Mouse (Mus musculus) hindbrain, postnatal 0 days (tissue): ENCODE results near the gene Slc6a1. TPM values are rescaled to one million over a fixed set of nuclear protein-coding genes. Genes with fewer than 3 reads are reported as not detected.
"Not testable (repeated sequence)": the region's sequence is repeated elsewhere in the genome, so short reads cannot be mapped to it uniquely, and the experiment has no call there.

Experiments
- ATAC-seq: fragments of 200-750 bp; cut with Nextera tagmentation; 2 replicates; pipeline ENCODE4 v1.8.0; 2017; ENCODE audit warnings: mild to moderate bottlenecking, moderate TSS enrichment, moderate library complexity
- DNase-seq: peaks from one replicate; pipeline ENCODE4 v3.0.0-alpha.2; 2015; ENCODE audit warnings: low spot score
- H3K27ac ChIP-seq: fragments of 300-500 bp; sonication (generic); 2 replicates; pipeline ENCODE4 v1.5.1; 2014; ENCODE audit warnings: mild to moderate bottlenecking
- H3K27me3 ChIP-seq: fragments of 300-500 bp; sonication (generic); 2 replicates; pipeline ENCODE4 v1.6.1; 2014; ENCODE audit warnings: low read length, mixed read lengths; ENCODE audit not compliant: insufficient read depth
- H3K36me3 ChIP-seq: fragments of 300-500 bp; sonication (generic); 2 replicates; pipeline ENCODE4 v1.6.1; 2014; ENCODE audit warnings: low read length, mixed read lengths; ENCODE audit not compliant: insufficient read depth
- H3K4me1 ChIP-seq: fragments of 300-500 bp; sonication (generic); 2 replicates; pipeline ENCODE4 v1.6.1; 2014; ENCODE audit warnings: antibody characterized with exemption, low read length, mixed read lengths; ENCODE audit not compliant: insufficient read depth
- H3K4me2 ChIP-seq: fragments of 300-500 bp; sonication (generic); 2 replicates; pipeline ENCODE4 v1.6.1; 2014; ENCODE audit warnings: low read depth, mild to moderate bottlenecking, low read length, moderate library complexity, mixed read lengths
- H3K4me3 ChIP-seq: fragments of 300-500 bp; sonication (generic); 2 replicates; pipeline ENCODE4 v1.5.1; 2014; ENCODE audit warnings: low read length
- H3K9ac ChIP-seq: fragments of 300-500 bp; sonication (generic); replicated peaks from 2 replicates; pipeline ENCODE4 v1.6.1; 2014; ENCODE audit warnings: mild to moderate bottlenecking, low read length, moderate library complexity, mixed read lengths
- H3K9me3 ChIP-seq: fragments of 300-500 bp; sonication (generic); 2 replicates; pipeline ENCODE4 v1.6.1; 2016; ENCODE audit warnings: low read length, mixed read lengths
- CTCF ChIP-seq: IDR thresholded peaks from 2 replicates; pipeline ENCODE4 v1.5.1; 2016; ENCODE audit warnings: antibody characterized with exemption, control low read depth, low read depth
- WGBS: fragments of 180-500 bp; shearing (Covaris S2); extraction: QIAGEN DNeasy Blood & Tissue Kit; methylation state at CpG from one replicate; pipeline ENCODE4 v1.1.7; 2014; 5-methylcytosine and 5-hydroxymethylcytosine counted together
- polyA plus RNA-seq: library from polyadenylated mRNA; unstranded; fragments of >200 nt; fragmentation: Nextera tagmentation; extraction: Ambion mirVana; gene quantifications from 2 replicates; pipeline ENCODE4 v1.2.1, GENCODE M21; 2015
- total RNA-seq: library from RNA; depleted of rRNA; stranded (reverse); fragments of >200 nt; gene quantifications from 2 replicates; pipeline ENCODE4 v1.2.3, GENCODE M21; 2014

The Slc6a1 gene
- total and polyA plus RNA-seq, 2 experiments from 2014 or later: 177 to 470 TPM

DNA sequence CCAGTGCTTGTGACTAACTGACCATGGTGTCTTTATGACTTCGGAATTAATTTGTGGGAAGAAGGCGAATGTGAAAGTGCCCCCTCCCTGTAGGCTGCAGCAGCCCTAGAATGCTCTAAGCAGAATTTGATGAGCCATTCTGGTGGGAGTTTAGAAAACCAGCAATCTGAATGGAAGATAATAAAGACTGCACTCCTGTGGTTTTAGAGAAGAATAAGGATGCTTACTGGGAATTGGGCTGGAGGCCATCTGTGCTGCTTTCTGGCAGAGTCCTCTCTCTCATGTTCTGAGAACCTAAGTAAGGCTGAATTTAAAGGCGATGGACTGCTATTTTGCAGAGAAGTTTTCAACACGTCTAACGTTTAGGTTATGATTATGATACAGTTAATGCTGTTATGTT is 42.4 kb downstream of the Slc6a1 start:
- no peaks in the 10 kb centered on the region for H3K36me3 ChIP-seq
- WGBS: 70% methylated on average over 5 of the region's 5 CpGs
- H3K9ac ChIP-seq: no peak overlapping the region
- no peaks in the 10 kb centered on the region for H3K4me1 ChIP-seq
- no peaks in the 10 kb centered on the region for H3K9me3 ChIP-seq
- no peak overlapping the region for H3K4me3 ChIP-seq
- no peaks in the 10 kb centered on the region for H3K27me3 ChIP-seq
- no peak for TF ChIP-seq CTCF
- DNase-seq (peak; percentile 46), ATAC-seq (no peak)
- no peak overlapping the region for H3K4me2 ChIP-seq
- H3K27ac ChIP-seq: no peak overlapping the region

- TF ChIP-seq CTCF: peak; percentile 31; the same call in 1 of the 2 replicates
- ATAC-seq: peak; percentile 53; the same call in 1 of the 2 replicates
- 35% methylated on average over 8 of the region's 8 CpGs for WGBS
- no peaks in the 10 kb centered on the region for H3K36me3 ChIP-seq
- no peak overlapping the region for H3K9ac ChIP-seq
- no peak overlapping the region for H3K4me2 ChIP-seq
- H3K27me3 ChIP-seq: no peaks in the 10 kb centered on the region
- no peaks in the 10 kb centered on the region for H3K4me1 ChIP-seq
- DNase-seq: peak; percentile 31
- H3K27ac ChIP-seq: no peak overlapping the region
- no peak overlapping the region for H3K4me3 ChIP-seq
- no peaks in the 10 kb centered on the region for H3K9me3 ChIP-seq
Observed at GRCm38 (mm10) chr6:114329597-114330470, 47.4 kb downstream of the Slc6a1 start.

DNA sequence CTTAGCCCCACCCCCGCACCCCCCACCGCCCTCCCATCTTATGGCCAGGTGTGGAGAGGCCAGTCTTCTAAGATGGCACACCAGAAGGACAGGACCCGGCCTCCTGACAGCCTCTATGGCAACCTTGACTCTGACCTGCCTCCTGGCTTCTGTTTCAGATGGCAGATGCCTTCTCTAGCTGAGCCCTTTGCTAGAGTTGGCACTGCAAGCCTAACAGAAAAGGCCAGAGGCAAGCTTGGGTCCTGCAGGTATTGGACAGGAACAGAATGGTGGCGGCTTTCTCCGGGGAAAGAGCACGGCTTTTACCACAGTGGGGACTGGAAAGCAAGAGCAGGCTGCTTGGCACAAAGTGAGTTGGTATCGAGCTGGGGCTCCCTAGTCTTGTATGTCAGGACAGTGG is 49.5 kb downstream of the Slc6a1 start:
- Histone ChIP-seq H3K4me1 (peaks cover 7% of the 10 kb centered on the region; the same call in 1 of the 2 replicates), H3K36me3 (no peaks in the 10 kb centered on the region), H3K27me3 (no peaks in the 10 kb centered on the region), H3K27ac (no peak overlapping the region), H3K9me3 (no peaks in the 10 kb centered on the region), H3K4me2 (no peak overlapping the region), H3K4me3 (no peak overlapping the region), H3K9ac (no peak overlapping the region)
- DNase-seq (no peak), ATAC-seq (no peak)
- no peak for TF ChIP-seq CTCF
- 75% methylated on average over 7 of the region's 7 CpGs for WGBS

- Histone ChIP-seq H3K4me2 (no peak overlapping the region), H3K4me3 (no peak overlapping the region), H3K27me3 (no peaks in the 10 kb centered on the region), H3K4me1 (peaks cover 7% of the 10 kb centered on the region; the same call in 1 of the 2 replicates), H3K9me3 (no peaks in the 10 kb centered on the region), H3K9ac (no peak overlapping the region), H3K27ac (no peak overlapping the region), H3K36me3 (no peaks in the 10 kb centered on the region)
- ATAC-seq (peak; percentile 53), DNase-seq (peak; percentile 53)
- TF ChIP-seq CTCF: no peak
- 43% methylated on average over 11 of the region's 11 CpGs for WGBS
Observed at GRCm38 (mm10) chr6:114336128-114336943, 53.9 kb downstream of the Slc6a1 start.

- Histone ChIP-seq H3K27ac (no peak overlapping the region), H3K4me3 (no peak overlapping the region)
Observed at GRCm38 (mm10) chr6:114336944-114337215, 54.4 kb downstream of the Slc6a1 start.

DNA sequence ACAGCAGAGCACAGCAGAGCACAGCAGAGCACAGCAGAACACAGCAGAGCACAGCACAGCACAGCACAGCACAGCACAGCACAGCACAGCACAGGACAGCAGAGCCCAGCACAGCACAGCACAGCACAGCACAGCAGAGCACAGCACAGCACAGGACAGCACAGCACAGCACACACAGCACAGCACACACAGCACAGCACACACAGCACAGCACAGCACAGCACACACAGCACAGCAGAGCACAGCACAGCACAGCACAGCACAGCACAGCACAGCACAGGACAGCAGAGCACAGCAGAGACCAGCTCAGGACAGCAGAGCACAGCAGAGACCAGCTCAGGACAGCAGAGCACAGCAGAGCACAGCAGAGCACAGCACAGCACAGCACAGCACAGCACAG is 58.9 kb downstream of the Slc6a1 start:
- not testable (repeated sequence) for ATAC-seq, DNase-seq, H3K27ac ChIP-seq, H3K27me3 ChIP-seq, H3K36me3 ChIP-seq, H3K9ac ChIP-seq, H3K4me2 ChIP-seq, H3K9me3 ChIP-seq, H3K4me3 ChIP-seq, H3K4me1 ChIP-seq

More at GRCm38 (mm10) chr6:114336944-114337215, 54.4 kb downstream of the Slc6a1 start:
- H3K9ac ChIP-seq: no peak overlapping the region
- H3K4me2 ChIP-seq: no peak overlapping the region
- no peak for TF ChIP-seq CTCF
- DNase-seq (no peak), ATAC-seq (no peak; the same call in 1 of the 2 replicates)
- H3K4me1 ChIP-seq: peaks cover 7% of the 10 kb centered on the region; the same call in 1 of the 2 replicates
- no peaks in the 10 kb centered on the region for H3K9me3 ChIP-seq
- H3K27me3 ChIP-seq: no peaks in the 10 kb centered on the region
- no peaks in the 10 kb centered on the region for H3K36me3 ChIP-seq
- 45% methylated on average over 1 of the region's 1 CpGs for WGBS
